Mouse (Mus musculus) kidney, embryonic 16.5 days (tissue): ENCODE data around the gene Tjp1. TPM values are rescaled to one million over a fixed set of nuclear protein-coding genes. Genes with fewer than 3 reads are reported as not detected.

Experiments
- ATAC-seq: fragments of 200-750 bp; cut with Nextera tagmentation; 2 replicates; pipeline ENCODE4 v1.8.0; 2017; ENCODE audit warnings: moderate TSS enrichment; ENCODE audit not compliant: low FRiP score, low TSS enrichment
- H3K27ac ChIP-seq: fragments of 300-500 bp; sonication (generic); 2 replicates; pipeline ENCODE4 v1.5.1; 2014; ENCODE audit warnings: low read length
- H3K27me3 ChIP-seq: fragments of 300-500 bp; sonication (generic); 2 replicates; pipeline ENCODE4 v1.6.1; 2014; ENCODE audit warnings: low read length, control low read depth, mixed read lengths; ENCODE audit not compliant: insufficient read depth
- H3K36me3 ChIP-seq: fragments of 300-500 bp; sonication (generic); 2 replicates; pipeline ENCODE4 v1.6.1; 2014; ENCODE audit warnings: low read length, control low read depth, mixed read lengths; ENCODE audit not compliant: insufficient read depth
- H3K4me1 ChIP-seq: fragments of 300-500 bp; sonication (generic); 2 replicates; pipeline ENCODE4 v1.6.1; 2014; ENCODE audit warnings: low read length, control low read depth, mixed read lengths; ENCODE audit not compliant: insufficient read depth
- H3K4me2 ChIP-seq: fragments of 300-500 bp; sonication (generic); replicated peaks from 2 replicates; pipeline ENCODE4 v1.6.1; 2014; ENCODE audit warnings: low read depth, low read length
- H3K4me3 ChIP-seq: fragments of 300-500 bp; sonication (generic); 2 replicates; pipeline ENCODE4 v1.5.1; 2014; ENCODE audit warnings: mild to moderate bottlenecking, low read length
- H3K9ac ChIP-seq: fragments of 300-500 bp; sonication (generic); replicated peaks from 2 replicates; pipeline ENCODE4 v1.6.1; 2014; ENCODE audit warnings: low read length
- H3K9me3 ChIP-seq: fragments of 300-500 bp; sonication (generic); 2 replicates; pipeline ENCODE4 v1.6.1; 2016; ENCODE audit warnings: low read length, control low read depth
- WGBS: fragments of 180-500 bp; shearing (Covaris S2); extraction: QIAGEN DNeasy Blood & Tissue Kit; methylation state at CpG from one replicate; pipeline ENCODE4 v1.1.7; 2014; 5-methylcytosine and 5-hydroxymethylcytosine counted together
- polyA plus RNA-seq: library from polyadenylated mRNA; unstranded; fragments of >200 nt; fragmentation: Nextera tagmentation; extraction: Ambion mirVana; gene quantifications from 2 replicates; pipeline ENCODE4 v1.2.1, GENCODE M21; 2015

Gene Tjp1
- polyA plus RNA-seq, 1 experiment from 2014 or later: 29.1 TPM

GRCm38 (mm10) chr7:65519788-65520563 lies 7.6 kb downstream of the Tjp1 start:
- Histone ChIP-seq H3K4me2 (no peak overlapping the region), H3K9ac (no peak overlapping the region), H3K4me1 (no peaks in the 10 kb centered on the region), H3K4me3 (no peak overlapping the region), H3K27me3 (no peaks in the 10 kb centered on the region), H3K36me3 (no peaks in the 10 kb centered on the region), H3K27ac (no peak overlapping the region), H3K9me3 (no peaks in the 10 kb centered on the region)
- 39% methylated on average over 12 of the region's 12 CpGs for WGBS
- ATAC-seq: peak; percentile 61; the same call in 1 of the 2 replicates

- no peak overlapping the region for H3K4me3 ChIP-seq
- H3K36me3 ChIP-seq: no peaks in the 10 kb centered on the region
- no peaks in the 10 kb centered on the region for H3K27me3 ChIP-seq
- H3K9me3 ChIP-seq: no peaks in the 10 kb centered on the region
- no peaks in the 10 kb centered on the region for H3K4me1 ChIP-seq
- H3K27ac ChIP-seq: no peak overlapping the region
- 75% methylated on average over 8 of the region's 8 CpGs for WGBS
- no peak overlapping the region for H3K9ac ChIP-seq
- ATAC-seq: no peak
- no peak overlapping the region for H3K4me2 ChIP-seq
Measured at GRCm38 (mm10) chr7:65516903-65517302, 10.7 kb downstream of the Tjp1 start.

DNA sequence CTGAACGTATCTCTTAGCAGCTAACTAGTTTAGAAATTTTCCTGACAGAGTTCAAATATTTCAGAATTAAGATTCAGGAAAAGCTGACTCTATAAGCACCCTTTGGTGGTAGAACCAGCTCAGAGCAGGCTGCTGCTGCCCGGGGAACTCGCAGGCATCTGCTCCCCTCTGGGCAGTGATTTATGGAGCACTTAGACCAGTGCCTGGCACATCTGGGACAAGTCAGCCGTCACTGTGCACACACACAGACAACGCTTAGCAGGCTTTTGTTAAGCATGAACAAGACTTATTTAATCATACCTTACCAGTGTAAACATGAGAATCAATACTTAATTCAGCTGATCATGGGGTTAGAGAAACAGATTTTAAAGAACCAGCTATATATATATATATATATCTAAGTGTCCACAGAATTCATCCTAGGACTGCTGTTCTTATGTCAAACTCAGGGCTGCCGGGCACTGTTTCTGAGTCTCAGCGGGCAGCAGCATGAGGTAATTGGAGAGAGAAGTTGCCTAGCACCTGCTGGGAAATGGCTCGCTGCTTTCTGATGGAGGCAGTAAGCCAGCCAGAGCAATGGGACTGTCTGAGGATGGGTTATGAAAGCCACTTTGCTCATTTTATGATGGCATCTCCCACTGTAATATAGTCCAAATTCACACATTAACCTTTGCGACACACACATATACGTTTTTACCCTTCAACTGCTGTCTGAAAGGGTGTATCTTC lies 14.0 kb downstream of the Tjp1 start:
- Histone ChIP-seq H3K9me3 (no peaks in the 10 kb centered on the region), H3K27me3 (no peaks in the 10 kb centered on the region), H3K4me1 (no peaks in the 10 kb centered on the region), H3K4me3 (no peak overlapping the region), H3K4me2 (no peak overlapping the region), H3K27ac (no peak overlapping the region), H3K9ac (no peak overlapping the region), H3K36me3 (no peaks in the 10 kb centered on the region)
- 28% methylated on average over 10 of the region's 10 CpGs for WGBS
- ATAC-seq: no peak

GRCm38 (mm10) chr7:65509357-65509756 lies 18.2 kb downstream of the Tjp1 start:
- Histone ChIP-seq H3K9ac (no peak overlapping the region), H3K27me3 (no peaks in the 10 kb centered on the region), H3K4me2 (no peak overlapping the region), H3K27ac (no peak overlapping the region), H3K4me1 (no peaks in the 10 kb centered on the region), H3K4me3 (no peak overlapping the region), H3K9me3 (no peaks in the 10 kb centered on the region), H3K36me3 (no peaks in the 10 kb centered on the region)
- no peak for ATAC-seq
- 85% methylated on average over 3 of the region's 3 CpGs for WGBS

- no peak overlapping the region for H3K4me3 ChIP-seq
- no peak overlapping the region for H3K27ac ChIP-seq
- H3K4me2 ChIP-seq: no peak overlapping the region
- H3K27me3 ChIP-seq: no peaks in the 10 kb centered on the region
- no peak for ATAC-seq
- WGBS: 66% methylated on average over 5 of the region's 5 CpGs
- no peak overlapping the region for H3K9ac ChIP-seq
- peaks cover 4% of the 10 kb centered on the region; the same call in 1 of the 2 replicates for H3K4me1 ChIP-seq
- H3K36me3 ChIP-seq: no peaks in the 10 kb centered on the region
- no peaks in the 10 kb centered on the region for H3K9me3 ChIP-seq
Measured at GRCm38 (mm10) chr7:65507341-65507740, 20.2 kb downstream of the Tjp1 start.

GRCm38 (mm10) chr7:65502486-65503322 lies 24.9 kb downstream of the Tjp1 start:
- H3K27me3 ChIP-seq: no peaks in the 10 kb centered on the region
- 36% methylated on average over 10 of the region's 10 CpGs for WGBS
- peaks cover 17% of the 10 kb centered on the region for H3K4me1 ChIP-seq
- H3K4me2 ChIP-seq: no peak overlapping the region
- H3K27ac ChIP-seq: no peak overlapping the region
- no peaks in the 10 kb centered on the region for H3K36me3 ChIP-seq
- no peak; the same call in 1 of the 2 replicates for ATAC-seq
- H3K4me3 ChIP-seq: no peak overlapping the region
- no peak overlapping the region for H3K9ac ChIP-seq
- H3K9me3 ChIP-seq: peaks cover 5% of the 10 kb centered on the region; the same call in 1 of the 2 replicates

GRCm38 (mm10) chr7:65500746-65501145 lies 26.8 kb downstream of the Tjp1 start:
- Histone ChIP-seq H3K4me3 (no peak overlapping the region), H3K27me3 (no peaks in the 10 kb centered on the region), H3K9ac (no peak overlapping the region), H3K9me3 (peaks cover 5% of the 10 kb centered on the region; the same call in 1 of the 2 replicates), H3K4me1 (peaks cover 17% of the 10 kb centered on the region), H3K27ac (no peak overlapping the region), H3K36me3 (no peaks in the 10 kb centered on the region), H3K4me2 (no peak overlapping the region)
- 23% methylated on average over 7 of the region's 7 CpGs for WGBS
- ATAC-seq: no peak; the same call in 1 of the 2 replicates

DNA sequence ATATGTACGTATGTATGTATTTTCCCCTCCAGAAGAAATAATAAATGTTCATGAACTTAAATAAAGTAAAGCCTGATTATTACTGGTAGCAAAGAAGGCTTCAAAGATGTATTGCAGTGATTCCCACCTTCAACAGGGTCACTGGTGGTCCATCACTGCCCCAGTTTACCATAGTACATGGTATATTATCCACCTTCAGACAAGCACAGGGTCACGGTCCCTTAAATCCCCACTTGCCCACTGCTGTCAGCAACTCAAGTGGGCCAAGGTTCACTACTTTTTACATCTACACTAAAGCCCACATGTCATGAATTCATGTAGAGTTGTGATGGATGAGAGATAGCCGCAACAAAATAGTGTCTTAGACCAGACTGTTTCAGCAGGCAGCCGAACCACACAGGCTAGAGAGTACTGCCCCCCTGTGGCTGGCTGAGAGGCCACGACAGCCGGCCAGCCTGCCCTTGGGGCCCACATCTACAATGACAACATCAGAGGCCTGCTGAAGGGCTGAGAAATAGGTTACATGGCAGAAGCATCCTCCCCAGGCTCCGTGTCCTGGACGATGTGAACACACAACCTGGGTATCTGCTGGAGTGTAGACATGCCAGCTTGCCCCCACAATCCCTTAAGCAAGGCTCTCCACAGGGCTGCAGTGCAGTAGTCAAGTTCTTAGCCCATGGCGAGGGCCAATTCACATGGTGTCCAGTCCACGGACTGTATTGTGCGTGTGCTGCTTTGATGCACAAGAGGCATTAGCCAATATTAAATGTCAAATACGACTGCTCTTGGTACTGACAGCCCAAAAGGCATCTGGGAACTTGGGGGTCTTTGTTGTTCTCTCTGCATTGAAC lies 29.6 kb downstream of the Tjp1 start:
- no peaks in the 10 kb centered on the region for H3K36me3 ChIP-seq
- peaks cover 17% of the 10 kb centered on the region for H3K4me1 ChIP-seq
- H3K27ac ChIP-seq: no peak overlapping the region
- H3K27me3 ChIP-seq: no peaks in the 10 kb centered on the region
- no peak overlapping the region for H3K4me3 ChIP-seq
- WGBS: 49% methylated on average over 12 of the region's 12 CpGs
- H3K9me3 ChIP-seq: peaks cover 5% of the 10 kb centered on the region; the same call in 1 of the 2 replicates
- no peak overlapping the region for H3K9ac ChIP-seq
- no peak overlapping the region for H3K4me2 ChIP-seq
- peak; percentile 83; the same call in 1 of the 2 replicates for ATAC-seq

DNA sequence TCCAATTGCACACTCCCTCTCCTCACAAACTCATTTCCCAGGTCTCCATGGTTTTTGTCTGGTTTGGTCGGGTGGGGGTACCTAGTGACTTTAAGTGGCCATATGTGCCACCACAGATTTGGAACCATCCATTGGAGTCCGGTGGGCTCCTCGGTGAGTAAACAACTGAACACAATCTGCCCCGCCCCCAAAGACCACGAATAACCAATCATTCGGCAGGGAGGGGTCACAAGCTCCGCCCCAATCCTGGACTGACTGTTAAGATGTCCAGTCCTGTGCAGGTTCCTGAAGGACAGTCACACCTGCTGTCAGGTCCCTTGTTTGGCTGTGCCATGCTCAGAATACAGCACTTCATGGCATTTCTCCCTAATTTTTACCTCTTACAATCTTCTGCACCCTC lies 37.1 kb downstream of the Tjp1 start:
- Histone ChIP-seq H3K4me2 (no peak overlapping the region), H3K4me1 (peaks cover 10% of the 10 kb centered on the region), H3K9ac (no peak overlapping the region), H3K4me3 (no peak overlapping the region), H3K36me3 (no peaks in the 10 kb centered on the region), H3K27ac (no peak overlapping the region), H3K9me3 (0 out of 2 replicates have a peak, but pooled peaks cover 2% of the 10 kb centered on the region), H3K27me3 (no peaks in the 10 kb centered on the region)
- 86% methylated on average over 7 of the region's 7 CpGs for WGBS
- ATAC-seq: no peak
